Mouse (Mus musculus): ENCODE measurements around the gene Rtl10. TPM values are rescaled to one million over a fixed set of nuclear protein-coding genes. Genes with fewer than 3 reads are reported as not detected.
A peak's percentile ranks its signal among the peaks of the same experiment; 100 is the strongest.

The Rtl10 gene
- 1.9 and 3.3 TPM in 2 replicates for polyA plus RNA-seq (2016; fragmentation: Nextera tagmentation; extraction: Ambion mirVana)

DNA sequence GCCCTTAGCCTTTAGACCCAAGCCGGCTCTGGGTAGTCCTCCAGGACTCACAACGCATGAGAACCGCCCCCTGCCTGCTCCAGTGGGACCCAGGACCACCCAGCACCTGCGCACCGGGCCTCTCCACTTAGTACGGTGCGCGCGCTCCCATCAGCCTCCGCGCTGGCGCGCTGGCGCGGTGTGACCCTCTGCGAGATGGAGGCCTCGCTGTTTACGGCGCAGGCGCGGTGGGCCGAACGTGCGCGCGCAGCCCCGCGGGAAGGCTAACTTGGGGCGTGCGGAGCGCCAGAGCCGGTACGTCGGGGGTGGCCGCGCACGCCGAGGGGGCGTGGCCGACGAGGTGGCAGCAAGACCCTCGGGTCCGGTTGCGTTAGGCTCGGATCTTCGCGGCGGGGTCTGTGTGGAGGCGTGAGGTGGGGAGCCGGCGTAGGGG is at the start of gene Rtl10, which contains the start of gene Gnb1l:
Gene Rtl10 (plus strand): TSS at position 344 of the 433 bp plus-strand sequence.
Gene Gnb1l (plus strand): TSS at position 156 of the 433 bp plus-strand sequence.
- Histone ChIP-seq H3K4me3 (replicated peaks) (peak within 1 kb of the TSS; percentile 67), H3K4me2 (peak within 1 kb of the TSS; percentile 88), H3K27me3 (no peaks in the 10 kb centered on the region), H3K9ac (peak within 1 kb of the TSS; percentile 74), H3K4me1 (peaks cover 18% of the 10 kb centered on the region), H3K36me3 (replicated peaks) (peaks cover 19% of the 10 kb centered on the region), H3K27ac (peak within 1 kb of the TSS; percentile 93), H3K9me3 (no peaks in the 10 kb centered on the region)
- WGBS = under 1% methylated on average over 51 of the region's 51 CpGs
- ATAC-seq (ENCODE audit: low FRiP score) = peak; percentile 98

DNA sequence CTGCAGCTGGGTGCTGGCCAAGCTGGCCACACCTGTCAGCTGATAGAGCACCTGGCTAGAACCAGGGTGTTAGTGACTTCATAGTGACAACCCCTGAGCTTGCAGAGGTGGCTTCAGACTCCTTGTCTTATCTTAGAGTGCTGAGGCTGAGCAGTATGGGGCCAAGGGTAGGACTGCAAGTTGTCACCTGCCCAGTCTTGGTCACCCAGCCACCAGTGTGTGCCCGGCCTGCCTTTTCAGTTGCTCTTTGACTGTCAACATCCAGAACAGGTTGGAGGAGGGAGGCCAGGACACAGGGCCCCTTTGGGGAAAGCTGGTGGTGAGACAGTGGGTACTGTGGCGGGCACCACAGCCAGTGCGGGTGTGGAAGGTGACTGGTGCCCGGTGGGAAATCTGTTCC is 49.7 kb upstream of the Rtl10 start:
- 92% methylated on average over 4 of the region's 4 CpGs for WGBS
- no peak overlapping the region for H3K27ac ChIP-seq
- H3K36me3 ChIP-seq (replicated peaks) = peaks cover 8% of the 10 kb centered on the region; the same call in 1 of the 2 replicates
- ATAC-seq (ENCODE audit: low FRiP score) = no peak
- H3K4me3 ChIP-seq (replicated peaks) = no peak overlapping the region
- H3K4me1 ChIP-seq = 0 out of 2 replicates have a peak, but pooled peaks cover 4% of the 10 kb centered on the region
- H3K9me3 ChIP-seq = no peaks in the 10 kb centered on the region
- no peak overlapping the region for H3K4me2 ChIP-seq
- H3K27me3 ChIP-seq = no peaks in the 10 kb centered on the region
- H3K9ac ChIP-seq = no peak overlapping the region

DNA sequence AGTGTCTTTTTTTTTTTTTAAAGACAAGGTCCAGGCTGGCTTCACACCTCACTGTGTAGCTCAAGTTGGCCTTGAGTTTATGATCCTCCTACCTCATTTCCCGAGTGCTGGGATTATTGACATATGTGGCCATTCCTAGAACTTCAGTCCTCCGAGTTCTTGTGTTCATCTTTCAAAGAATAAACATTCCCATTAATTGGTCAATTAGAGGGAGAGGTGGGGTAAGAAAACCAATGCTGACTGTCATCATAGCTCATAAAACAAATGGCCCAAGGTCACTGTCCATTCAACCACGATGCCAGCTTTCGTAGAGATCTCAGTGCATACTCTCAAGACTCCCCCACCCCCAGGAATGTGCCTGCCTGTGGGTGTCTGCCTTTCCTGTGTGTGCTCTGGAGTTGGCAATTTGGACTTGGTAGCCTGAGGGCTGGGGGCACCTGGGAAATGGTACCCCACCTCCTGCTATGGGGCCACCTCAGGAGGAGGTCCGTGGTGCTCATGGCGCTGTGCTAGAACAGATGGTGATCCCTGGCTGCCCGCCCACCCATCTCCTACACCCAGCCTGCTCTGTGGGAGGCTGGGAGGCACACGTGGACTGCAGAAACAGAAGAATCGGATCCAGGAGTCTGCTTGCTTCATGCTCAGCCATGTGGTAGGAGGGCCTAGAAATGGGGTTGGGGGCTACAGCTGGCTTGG is 47.1 kb upstream of the Rtl10 start:
- H3K36me3 ChIP-seq (replicated peaks) = 0 out of 2 replicates have a peak, but pooled peaks cover 3% of the 10 kb centered on the region

DNA sequence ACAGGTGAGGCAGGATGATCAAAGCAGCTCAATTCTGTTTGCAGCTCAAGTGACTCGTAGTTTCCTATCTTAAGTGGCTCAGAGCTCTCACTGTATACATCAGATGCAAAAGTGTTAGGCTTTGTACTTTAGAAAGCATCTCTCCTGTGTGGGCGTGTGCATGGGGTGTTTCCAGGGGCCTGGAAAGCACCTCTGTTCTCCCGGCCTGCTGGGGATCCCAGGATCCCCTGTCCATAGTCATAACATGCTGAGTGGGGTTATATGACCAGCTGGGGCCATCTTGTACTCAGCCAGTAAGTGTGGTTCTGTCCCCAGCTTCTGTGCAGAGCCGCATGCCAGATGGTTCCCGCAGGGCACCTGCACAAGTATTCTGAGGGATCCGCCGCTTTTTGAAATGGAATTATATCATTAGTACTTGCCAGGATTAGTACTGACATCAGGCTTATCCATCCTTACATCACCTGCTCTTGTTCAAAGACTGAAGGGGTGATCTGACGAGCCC is 46.3 kb upstream of the Rtl10 start:
- Histone ChIP-seq H3K27me3 (no peaks in the 10 kb centered on the region), H3K4me2 (no peak overlapping the region), H3K4me1 (0 out of 2 replicates have a peak, but pooled peaks cover 4% of the 10 kb centered on the region), H3K36me3 (replicated peaks) (peaks cover 10% of the 10 kb centered on the region), H3K4me3 (replicated peaks) (no peak overlapping the region), H3K27ac (no peak overlapping the region), H3K9me3 (no peaks in the 10 kb centered on the region), H3K9ac (no peak overlapping the region)
- 82% methylated on average over 8 of the region's 8 CpGs for WGBS
- ATAC-seq (ENCODE audit: low FRiP score) = no peak

More for the DNA sequence above, 47.1 kb upstream of the Rtl10 start:
- Histone ChIP-seq H3K9ac (no peak overlapping the region), H3K9me3 (no peaks in the 10 kb centered on the region), H3K27ac (no peak overlapping the region), H3K4me1 (0 out of 2 replicates have a peak, but pooled peaks cover 4% of the 10 kb centered on the region), H3K4me3 (replicated peaks) (no peak overlapping the region), H3K4me2 (no peak overlapping the region), H3K27me3 (no peaks in the 10 kb centered on the region)
- ATAC-seq (ENCODE audit: low FRiP score) = no peak
- WGBS = 70% methylated on average over 9 of the region's 9 CpGs

DNA sequence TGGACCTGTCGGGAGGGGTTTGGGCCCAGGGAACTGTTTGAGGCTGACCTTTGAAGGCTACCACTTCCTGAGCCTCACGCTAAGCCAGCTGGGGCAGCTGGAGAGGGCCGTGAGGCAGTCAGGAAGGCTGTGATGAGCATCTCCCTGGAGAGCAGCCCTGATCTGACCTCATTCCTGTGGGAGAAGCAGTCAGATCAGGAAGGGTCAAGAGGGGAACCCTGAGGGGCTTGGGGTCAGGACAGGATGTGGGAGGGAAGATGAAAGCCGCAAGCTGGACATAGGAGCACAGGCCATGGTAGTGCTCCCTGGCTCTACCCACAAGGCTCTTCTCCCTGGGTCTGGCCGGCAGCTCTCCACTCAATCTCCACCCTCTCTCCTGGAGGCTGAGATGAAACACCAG is 44.9 kb upstream of the Rtl10 start:
- H3K4me1 ChIP-seq = peaks cover 5% of the 10 kb centered on the region
- no peak overlapping the region for H3K27ac ChIP-seq
- peaks cover 14% of the 10 kb centered on the region for H3K36me3 ChIP-seq (replicated peaks)
- H3K9ac ChIP-seq = no peak overlapping the region
- no peak overlapping the region for H3K4me3 ChIP-seq (replicated peaks)
- WGBS = 69% methylated on average over 5 of the region's 5 CpGs
- H3K4me2 ChIP-seq = no peak overlapping the region
- H3K9me3 ChIP-seq = no peaks in the 10 kb centered on the region
- H3K27me3 ChIP-seq = peaks cover 3% of the 10 kb centered on the region; the same call in 1 of the 2 replicates
- no peak for ATAC-seq (ENCODE audit: low FRiP score)

DNA sequence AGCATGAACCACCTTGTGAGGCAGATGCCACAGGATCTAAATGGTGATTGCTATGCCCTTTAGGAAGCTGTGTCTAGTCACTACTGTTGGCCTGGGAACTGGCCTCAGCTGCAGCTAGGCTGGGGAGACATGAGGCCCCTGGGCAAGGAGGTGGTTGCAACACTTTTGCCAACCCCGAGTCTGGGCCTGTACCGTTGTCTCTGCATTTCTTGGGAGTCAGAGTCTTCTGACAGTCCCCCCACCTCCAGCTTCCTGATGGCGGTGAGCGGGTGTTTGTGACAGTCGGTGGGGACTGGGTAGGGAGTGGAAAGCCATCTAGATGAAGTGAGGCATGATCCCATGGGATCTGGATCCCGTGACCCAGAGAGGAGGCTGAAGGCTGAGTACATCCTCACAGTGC is 43.3 kb upstream of the Rtl10 start:
- no peak overlapping the region for H3K27ac ChIP-seq
- no peak overlapping the region for H3K9ac ChIP-seq
- H3K9me3 ChIP-seq = no peaks in the 10 kb centered on the region
- peaks cover 3% of the 10 kb centered on the region; the same call in 1 of the 2 replicates for H3K27me3 ChIP-seq
- H3K36me3 ChIP-seq (replicated peaks) = peaks cover 11% of the 10 kb centered on the region
- no peak overlapping the region for H3K4me2 ChIP-seq
- no peak overlapping the region for H3K4me3 ChIP-seq (replicated peaks)
- ATAC-seq (ENCODE audit: low FRiP score) = no peak
- H3K4me1 ChIP-seq = peaks cover 21% of the 10 kb centered on the region
- 95% methylated on average over 6 of the region's 6 CpGs for WGBS

DNA sequence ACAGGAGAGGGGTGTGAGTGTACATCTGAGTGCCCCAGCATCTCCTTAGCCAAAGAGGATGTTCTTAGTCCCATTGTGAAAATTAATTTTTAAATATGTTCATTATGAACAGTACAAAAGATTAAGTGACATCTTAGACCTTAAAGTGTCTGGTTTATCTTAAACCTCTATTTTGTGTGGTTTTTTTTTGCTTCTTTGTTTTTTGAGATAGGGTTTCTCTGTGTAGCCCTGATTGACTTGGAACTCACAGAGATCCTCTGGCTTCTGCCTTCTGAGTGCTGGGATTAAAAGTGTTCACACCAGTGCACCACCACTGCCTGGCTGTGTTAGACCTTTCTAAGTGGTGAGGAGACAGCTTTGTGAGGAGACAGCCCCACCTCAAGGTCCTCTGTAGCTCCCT is 40.0 kb upstream of the Rtl10 start:
- Histone ChIP-seq H3K36me3 (replicated peaks) (peaks cover 11% of the 10 kb centered on the region), H3K4me3 (replicated peaks) (no peak overlapping the region), H3K9me3 (no peaks in the 10 kb centered on the region), H3K27ac (no peak overlapping the region), H3K27me3 (peaks cover 3% of the 10 kb centered on the region; the same call in 1 of the 2 replicates), H3K4me2 (no peak overlapping the region), H3K9ac (no peak overlapping the region), H3K4me1 (peaks cover 26% of the 10 kb centered on the region)
- no peak for ATAC-seq (ENCODE audit: low FRiP score)

DNA sequence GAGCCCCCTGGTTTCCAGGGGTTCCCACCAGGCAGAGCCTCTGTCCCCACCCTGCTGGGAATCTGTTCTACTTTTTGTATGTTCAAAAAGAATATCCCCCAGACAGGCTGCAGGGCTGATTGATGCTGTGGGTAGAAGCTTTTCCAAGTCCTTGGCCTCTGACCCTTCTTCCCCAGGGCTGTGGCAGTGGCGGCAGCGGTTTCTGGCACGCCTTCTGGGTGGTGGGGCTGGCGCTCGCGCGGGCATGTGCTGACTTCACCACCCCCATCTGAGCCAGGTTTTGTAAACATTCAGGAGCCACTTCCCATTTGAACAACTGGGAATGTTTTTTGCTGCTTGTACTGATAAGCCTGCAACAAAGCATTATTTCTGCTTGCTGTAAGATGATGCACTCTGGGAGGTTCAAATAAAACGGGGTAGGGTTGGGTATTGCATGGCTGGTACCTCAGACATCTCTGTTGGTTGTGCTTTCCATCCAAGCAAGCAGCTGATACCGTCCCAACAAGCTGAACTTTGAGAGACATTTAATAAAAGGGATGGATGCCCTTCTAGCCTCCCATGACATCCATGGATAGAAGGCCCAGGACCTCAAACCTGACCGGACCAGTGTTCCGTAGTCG is 39.3 kb upstream of the Rtl10 start:
- WGBS = 4% methylated on average over 12 of the region's 12 CpGs
- Histone ChIP-seq H3K9me3 (no peaks in the 10 kb centered on the region), H3K36me3 (replicated peaks) (peaks cover 11% of the 10 kb centered on the region), H3K4me3 (replicated peaks) (no peak overlapping the region), H3K4me2 (peak overlapping the region; percentile 36), H3K4me1 (peaks cover 23% of the 10 kb centered on the region), H3K27me3 (peaks cover 3% of the 10 kb centered on the region; the same call in 1 of the 2 replicates), H3K9ac (peak overlapping the region; percentile 36), H3K27ac (peak overlapping the region; percentile 21; the same call in 1 of the 2 replicates)
- ATAC-seq (ENCODE audit: low FRiP score) = peak; percentile 27

DNA sequence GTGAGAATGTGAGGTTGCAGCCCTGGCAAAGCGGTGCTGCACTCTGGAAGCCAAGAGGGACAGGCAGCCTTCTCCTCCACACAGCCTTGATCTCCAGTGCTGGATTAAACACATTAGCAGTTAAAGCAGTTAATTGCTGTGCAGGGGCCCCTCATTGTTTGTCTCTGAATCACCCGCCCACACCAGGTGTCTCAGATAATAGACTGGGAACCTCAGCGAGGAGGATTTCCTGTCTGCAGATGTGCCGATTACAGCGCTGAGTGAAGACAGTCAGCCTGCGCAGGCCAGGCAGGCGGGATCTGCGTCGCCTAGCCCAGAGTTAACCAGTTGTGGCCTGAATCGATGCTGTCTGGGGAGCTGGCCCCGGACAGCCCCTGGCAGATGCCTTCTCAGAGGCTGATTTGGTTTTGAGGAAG is 38.7 kb upstream of the Rtl10 start:
- H3K4me3 ChIP-seq (replicated peaks) = no peak overlapping the region
- H3K4me2 ChIP-seq = peak overlapping the region; percentile 36
- whole genome bisulfite sequencing = 1% methylated on average over 11 of the region's 11 CpGs

DNA sequence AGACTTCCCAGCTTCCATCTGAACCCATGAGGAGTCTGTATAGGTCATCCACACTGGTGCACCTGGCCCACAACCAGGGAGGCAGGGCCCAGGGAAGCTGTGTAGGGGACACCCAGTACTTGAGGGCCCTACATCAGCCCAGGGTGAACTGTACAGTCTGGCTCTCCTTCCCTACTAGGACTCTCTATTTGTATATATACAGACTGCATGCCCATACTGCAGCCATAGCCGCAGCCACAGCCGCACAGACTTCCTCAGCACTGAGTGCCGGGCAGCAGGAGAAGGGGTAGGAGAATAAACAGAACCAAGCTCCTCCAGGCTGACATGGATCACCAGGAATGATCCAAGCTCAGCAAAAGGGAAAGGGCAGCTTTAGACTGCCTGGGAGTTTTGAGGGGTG is 37.9 kb upstream of the Rtl10 start:
- H3K9me3 ChIP-seq = no peaks in the 10 kb centered on the region
- no peak overlapping the region for H3K4me3 ChIP-seq (replicated peaks)
- peaks cover 11% of the 10 kb centered on the region for H3K36me3 ChIP-seq (replicated peaks)
- H3K4me1 ChIP-seq = peaks cover 23% of the 10 kb centered on the region
- peaks cover 3% of the 10 kb centered on the region; the same call in 1 of the 2 replicates for H3K27me3 ChIP-seq
- no peak overlapping the region for H3K4me2 ChIP-seq
- 90% methylated on average over 3 of the region's 3 CpGs for WGBS
- H3K9ac ChIP-seq = no peak overlapping the region; the same call in 1 of the 2 replicates
- H3K27ac ChIP-seq = no peak overlapping the region
- ATAC-seq (ENCODE audit: low FRiP score) = no peak

More for the DNA sequence above, 38.7 kb upstream of the Rtl10 start:
- Histone ChIP-seq H3K36me3 (replicated peaks) (peaks cover 11% of the 10 kb centered on the region), H3K4me1 (peaks cover 23% of the 10 kb centered on the region), H3K27ac (peak overlapping the region; percentile 21; the same call in 1 of the 2 replicates), H3K9me3 (no peaks in the 10 kb centered on the region), H3K27me3 (peaks cover 3% of the 10 kb centered on the region; the same call in 1 of the 2 replicates), H3K9ac (peak overlapping the region; percentile 36)
- ATAC-seq (ENCODE audit: low FRiP score) = peak; percentile 84

DNA sequence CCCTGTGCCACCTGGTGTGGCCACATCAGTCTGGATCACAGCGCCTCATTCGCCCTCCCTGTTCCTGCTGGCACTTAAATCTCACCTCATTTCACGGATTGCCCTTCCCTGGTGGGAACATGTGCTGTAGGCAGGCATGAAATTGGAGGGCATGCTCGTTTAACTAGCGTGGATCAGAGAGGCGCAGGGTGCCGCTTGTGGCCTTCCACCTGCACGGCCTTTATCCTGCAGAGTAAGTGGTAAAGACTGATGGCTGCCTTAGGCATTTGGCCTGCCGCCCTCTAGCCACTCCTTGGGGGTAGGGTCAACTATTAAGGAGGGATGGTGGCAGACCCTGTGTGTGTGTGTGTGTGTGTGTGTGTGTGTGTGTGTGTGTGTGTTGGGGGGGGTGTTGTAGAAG is 36.7 kb upstream of the Rtl10 start:
- peaks cover 3% of the 10 kb centered on the region; the same call in 1 of the 2 replicates for H3K27me3 ChIP-seq
- H3K4me3 ChIP-seq (replicated peaks) = no peak overlapping the region
- H3K9ac ChIP-seq = no peak overlapping the region
- H3K4me1 ChIP-seq = peaks cover 23% of the 10 kb centered on the region
- 61% methylated on average over 9 of the region's 9 CpGs for WGBS
- H3K4me2 ChIP-seq = no peak overlapping the region
- no peak for ATAC-seq (ENCODE audit: low FRiP score)
- peaks cover 7% of the 10 kb centered on the region for H3K36me3 ChIP-seq (replicated peaks)
- no peaks in the 10 kb centered on the region for H3K9me3 ChIP-seq
- H3K27ac ChIP-seq = no peak overlapping the region

DNA sequence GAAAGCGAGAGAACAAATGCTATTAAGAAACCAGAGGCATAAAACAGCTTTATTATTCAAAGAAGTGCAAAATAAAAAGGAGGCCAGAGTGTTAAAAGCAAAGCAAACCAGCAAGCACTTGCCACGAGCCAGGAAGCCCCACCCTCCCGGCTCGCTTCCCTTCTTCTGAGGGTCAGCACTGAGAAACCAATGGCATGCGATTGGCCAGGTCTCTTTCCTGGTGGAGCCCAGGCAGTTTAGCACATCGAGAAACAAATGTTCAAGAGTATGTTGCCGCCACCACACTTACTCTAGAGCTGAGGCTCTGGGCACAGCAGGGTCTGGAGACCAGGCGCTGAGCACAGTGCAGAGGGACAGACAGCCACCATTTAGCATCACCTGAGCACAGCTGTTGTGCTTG is 36.1 kb upstream of the Rtl10 start:
- Histone ChIP-seq H3K4me1 (peaks cover 23% of the 10 kb centered on the region), H3K27me3 (peaks cover 3% of the 10 kb centered on the region; the same call in 1 of the 2 replicates), H3K9ac (no peak overlapping the region), H3K4me2 (no peak overlapping the region), H3K4me3 (replicated peaks) (no peak overlapping the region), H3K27ac (no peak overlapping the region), H3K36me3 (replicated peaks) (0 out of 2 replicates have a peak, but pooled peaks cover 2% of the 10 kb centered on the region), H3K9me3 (no peaks in the 10 kb centered on the region)
- WGBS = 51% methylated on average over 8 of the region's 8 CpGs
- ATAC-seq (ENCODE audit: low FRiP score) = no peak
